Mouse (Mus musculus) MEL (cell line): ENCODE results near the gene Olfr435. TPM values are rescaled to one million over a fixed set of nuclear protein-coding genes. Genes with fewer than 3 reads are reported as not detected.
"Not testable (repeated sequence)": the region's sequence is repeated elsewhere in the genome, so short reads cannot be mapped to it uniquely, and the experiment has no call there.

Experiments
- DNase-seq: peaks from one replicate; pipeline ENCODE4 v3.0.0; 2011; ENCODE audit warnings: low read depth, low spot score
- H3K27ac ChIP-seq: 2 replicates; pipeline ENCODE4 v1.5.1; 2012; ENCODE audit warnings: low read depth, mild to moderate bottlenecking, control low read depth, low read length, moderate library complexity; ENCODE audit not compliant: control insufficient read depth
- H3K27me3 ChIP-seq, 2 experiments: fragments of 150-350 bp in 1 of 2; sonication (generic) in 1 of 2; 2 replicates each; pipeline ENCODE4 v1.6.1; 2012; ENCODE audit warnings: low read length in 2 of 2, mild to moderate bottlenecking in 2 of 2, improper control_type of control experiment in 1 of 2, moderate library complexity in 1 of 2; ENCODE audit not compliant: insufficient read depth in 2 of 2, control insufficient read depth in 1 of 2
- H3K36me3 ChIP-seq, 2 experiments: 2 replicates each; pipeline ENCODE4 v1.6.1; 2012 to 2014; ENCODE audit warnings: low read length in 2 of 2, improper control_type of control experiment in 1 of 2, inconsistent platforms in 1 of 2, mild to moderate bottlenecking in 1 of 2; ENCODE audit not compliant: insufficient read depth in 2 of 2, control insufficient read depth in 1 of 2
- H3K4me1 ChIP-seq, 2 experiments: fragments of 150-350 bp in 1 of 2; sonication (generic) in 1 of 2; 2 replicates each; pipeline ENCODE4 v1.6.1; 2012; ENCODE audit warnings: low read length in 2 of 2, improper control_type of control experiment in 1 of 2, mild to moderate bottlenecking in 1 of 2; ENCODE audit not compliant: insufficient read depth in 2 of 2, control insufficient read depth in 1 of 2
- H3K4me3 ChIP-seq, 2 experiments: fragments of 150-350 bp in 1 of 2; sonication (generic) in 1 of 2; 2 replicates each; pipeline ENCODE4 v1.5.1; 2012; ENCODE audit warnings: low read depth in 2 of 2, low read length in 2 of 2, mild to moderate bottlenecking in 2 of 2, moderate library complexity in 2 of 2, control low read depth in 1 of 2, improper control_type of control experiment in 1 of 2; ENCODE audit not compliant: control insufficient read depth in 1 of 2, insufficient read depth in 1 of 2
- H3K79me2 ChIP-seq: 2 replicates; pipeline ENCODE4 v1.6.1; 2012; ENCODE audit warnings: mild to moderate bottlenecking, low read length, moderate library complexity; ENCODE audit not compliant: control insufficient read depth, poor library complexity, insufficient read depth
- H3K9ac ChIP-seq: 2 replicates; pipeline ENCODE4 v1.6.1; 2012; ENCODE audit warnings: low read depth, mild to moderate bottlenecking, control low read depth, low read length, moderate library complexity; ENCODE audit not compliant: control insufficient read depth, poor library complexity, severe bottlenecking
- H3K9me3 ChIP-seq: fragments of 150-350 bp; sonication (generic); replicated peaks from 2 replicates; pipeline ENCODE4 v1.6.1; 2012; ENCODE audit warnings: mild to moderate bottlenecking, low read length, improper control_type of control experiment, moderate library complexity; ENCODE audit not compliant: insufficient read depth
- BHLHE40 ChIP-seq: IDR thresholded peaks from 2 replicates; pipeline ENCODE4 v1.6.1; 2012; ENCODE audit warnings: low read depth, mild to moderate bottlenecking, inconsistent platforms, low read length, improper control_type of control experiment, borderline replicate concordance
- CHD1 ChIP-seq: IDR thresholded peaks from 2 replicates; pipeline ENCODE4 v1.6.1; 2012; ENCODE audit warnings: low read depth, mild to moderate bottlenecking, inconsistent platforms, low read length, improper control_type of control experiment
- ELF1 ChIP-seq: IDR thresholded peaks from 2 replicates; pipeline ENCODE4 v1.6.1; 2014; ENCODE audit warnings: low read depth, mild to moderate bottlenecking, inconsistent platforms, low read length, improper control_type of control experiment, moderate library complexity
- ETS1 ChIP-seq: IDR thresholded peaks from 2 replicates; pipeline ENCODE4 v1.6.1; 2012; ENCODE audit warnings: low read depth, mild to moderate bottlenecking, inconsistent platforms, low read length, improper control_type of control experiment, moderate library complexity
- GATA1 ChIP-seq: IDR thresholded peaks from 2 replicates; pipeline ENCODE4 v1.6.1; 2011; ENCODE audit warnings: low read depth, low read length, improper control_type of control experiment
- MAZ ChIP-seq: IDR thresholded peaks from 2 replicates; pipeline ENCODE4 v1.6.1; 2012; ENCODE audit warnings: low read depth, mild to moderate bottlenecking, inconsistent platforms, low read length, improper control_type of control experiment
- NELFE ChIP-seq: IDR thresholded peaks from 2 replicates; pipeline ENCODE4 v1.6.1; 2011; ENCODE audit warnings: low read depth, low read length, improper control_type of control experiment
- RAD21 ChIP-seq: IDR thresholded peaks from 2 replicates; pipeline ENCODE4 v1.6.1; 2011; ENCODE audit warnings: mild to moderate bottlenecking, low read depth, low read length, improper control_type of control experiment
- RCOR1 ChIP-seq: IDR thresholded peaks from 2 replicates; pipeline ENCODE4 v1.6.1; 2012; ENCODE audit warnings: low read depth, mild to moderate bottlenecking, inconsistent platforms, low read length, improper control_type of control experiment
- SIN3A ChIP-seq: IDR thresholded peaks from 2 replicates; pipeline ENCODE4 v1.6.1; 2012; ENCODE audit warnings: low read length, improper control_type of control experiment, inconsistent platforms
- SMC3 ChIP-seq: IDR thresholded peaks from 2 replicates; pipeline ENCODE4 v1.6.1; 2011; ENCODE audit warnings: low read depth, low read length, improper control_type of control experiment
- TAL1 ChIP-seq: IDR thresholded peaks from 2 replicates; pipeline ENCODE4 v1.6.1; 2012; ENCODE audit warnings: mild to moderate bottlenecking, inconsistent platforms, low read length, moderate library complexity, mixed read lengths
- UBTF ChIP-seq: IDR thresholded peaks from 2 replicates; pipeline ENCODE4 v1.6.1; 2012; ENCODE audit warnings: low read depth, mild to moderate bottlenecking, inconsistent platforms, low read length, improper control_type of control experiment, moderate library complexity, borderline replicate concordance; ENCODE audit not compliant: insufficient read depth
- USF1 ChIP-seq: IDR thresholded peaks from 2 replicates; pipeline ENCODE4 v1.6.1; 2014; ENCODE audit warnings: low read depth, mild to moderate bottlenecking, inconsistent platforms, low read length, improper control_type of control experiment, moderate library complexity
- USF2 ChIP-seq, 2 experiments: IDR thresholded peaks; 2 replicates each; pipeline ENCODE4 v1.6.1; 2011 to 2012; ENCODE audit warnings: improper control_type of control experiment in 2 of 2, low read length in 2 of 2, borderline replicate concordance in 1 of 2, inconsistent platforms in 1 of 2, low read depth in 1 of 2, mild to moderate bottlenecking in 1 of 2; ENCODE audit not compliant: insufficient read depth in 1 of 2
- ZC3H11A ChIP-seq: IDR thresholded peaks from 2 replicates; pipeline ENCODE4 v1.6.1; 2012; ENCODE audit warnings: low read depth, mild to moderate bottlenecking, inconsistent platforms, low read length, improper control_type of control experiment
- ZKSCAN1 ChIP-seq: IDR thresholded peaks from 2 replicates; pipeline ENCODE4 v1.6.1; 2012; ENCODE audit warnings: low read depth, mild to moderate bottlenecking, inconsistent platforms, low read length, improper control_type of control experiment, moderate library complexity
- ZMIZ1 ChIP-seq: IDR thresholded peaks from 2 replicates; pipeline ENCODE4 v1.6.1; 2012; ENCODE audit warnings: low read depth, mild to moderate bottlenecking, inconsistent platforms, low read length, improper control_type of control experiment, moderate library complexity
- polyA plus RNA-seq, 2 experiments: library from polyadenylated mRNA; stranded (reverse) in 1 of 2; unstranded in 1 of 2; fragments of >175 nt in 1 of 2; fragments of >200 nt in 1 of 2; gene quantifications; 2 replicates each; pipeline versions ENCODE4 v1.2.1 to v1.2.4; 2012; ENCODE audit warnings: low replicate concordance in 2 of 2, low read depth in 1 of 2; ENCODE audit not compliant: insufficient read length in 2 of 2, insufficient read depth in 1 of 2, missing spikeins in 1 of 2
- total RNA-seq: library from RNA; depleted of rRNA; stranded (reverse); fragments of 300-350 nt; gene quantifications from 2 replicates; pipeline ENCODE4 v1.2.3, GENCODE M21; 2012

The Olfr435 gene
- total and polyA plus RNA-seq, 3 experiments: not detected

GRCm38 (mm10) chr6:43202786-43203185 lies 5.8 kb downstream of the Olfr435 start:
- no peaks in the 10 kb centered on the region for H3K79me2 ChIP-seq
- H3K9ac ChIP-seq: no peak overlapping the region
- no peaks in the 10 kb centered on the region for H3K4me1 ChIP-seq
- no peaks in the 10 kb centered on the region for H3K27me3 ChIP-seq
- H3K4me3 ChIP-seq: no peak overlapping the region
- no peaks in the 10 kb centered on the region for H3K9me3 ChIP-seq
- no peak overlapping the region for H3K27ac ChIP-seq
- H3K36me3 ChIP-seq: no peaks in the 10 kb centered on the region
- DNase-seq: no peak
- TF ChIP-seq UBTF: no peak
- no peak for TF ChIP-seq NELFE
- TF ChIP-seq RAD21: no peak
- no peak for TF ChIP-seq BHLHE40
- no peak for TF ChIP-seq USF2 (IDR thresholded peaks at IDR 0.05; ENCODE audit: borderline replicate concordance in 1 of 2, insufficient read depth in 1 of 2, low read depth in 1 of 2, low read length in 2 of 2)
- TF ChIP-seq ZC3H11A: no peak
- no peak for TF ChIP-seq SIN3A
- TF ChIP-seq ZKSCAN1: no peak
- no peak for TF ChIP-seq ETS1
- TF ChIP-seq RCOR1: no peak
- TF ChIP-seq USF1: no peak
- TF ChIP-seq ZMIZ1: no peak
- no peak for TF ChIP-seq SMC3
- no peak for TF ChIP-seq GATA1
- no peak for TF ChIP-seq ELF1
- no peak for TF ChIP-seq TAL1
- TF ChIP-seq, all 39 proteins: peak for 0

GRCm38 (mm10) chr6:43205355-43205754 lies 8.4 kb downstream of the Olfr435 start:
- DNase-seq: no peak
- Histone ChIP-seq H3K4me1 (no peaks in the 10 kb centered on the region), H3K9ac (no peak overlapping the region), H3K4me3 (no peak overlapping the region), H3K36me3 (no peaks in the 10 kb centered on the region), H3K79me2 (no peaks in the 10 kb centered on the region), H3K27ac (no peak overlapping the region), H3K27me3 (no peaks in the 10 kb centered on the region), H3K9me3 (no peaks in the 10 kb centered on the region)
- no peak for TF ChIP-seq UBTF
- no peak for TF ChIP-seq ZMIZ1
- TF ChIP-seq CHD1: no peak
- TF ChIP-seq MAZ: no peak

GRCm38 (mm10) chr6:43212873-43213272 lies 15.9 kb downstream of the Olfr435 start, which contains the start of gene Olfr434:
Gene Olfr434 (plus strand): TSS chr6:43213021.
- H3K36me3 ChIP-seq, H3K27ac ChIP-seq, H3K4me1 ChIP-seq, H3K9me3 ChIP-seq, H3K9ac ChIP-seq, H3K79me2 ChIP-seq, H3K27me3 ChIP-seq, DNase-seq, H3K4me3 ChIP-seq: not testable (repeated sequence)

GRCm38 (mm10) chr6:43231255-43231654 lies 34.3 kb downstream of the Olfr435 start, which contains the start of gene Olfr47:
Gene Olfr47 (plus strand): TSS chr6:43231529.
- not testable (repeated sequence) for H3K79me2 ChIP-seq, H3K27me3 ChIP-seq, H3K9me3 ChIP-seq, H3K36me3 ChIP-seq, H3K4me3 ChIP-seq, DNase-seq, H3K9ac ChIP-seq, H3K4me1 ChIP-seq, H3K27ac ChIP-seq
